ENCODE assay signal across 18 mouse cellular contexts in genomic region chr19:14516420-14516819, GRCm38 (mm10).
"Had no signal": no experiment of that assay in that cellular context is flagged by ENCODE, and none has a peak within 500 bp of the region (broad histone marks: within the 10 kb centered on the region; RNA-seq: fewer than 3 reads in every experiment).

No protein-coding gene starts in this region.

- H3K27me3 ChIP-seq: liver, embryonic 15.5 days; lung, embryonic 15.5 days; neural tube, embryonic 13.5 days; neural tube, embryonic 15.5 days had no signal

- H3K4me2 ChIP-seq: liver, embryonic 15.5 days; lung, embryonic 15.5 days; midbrain, embryonic 12.5 days; neural tube, embryonic 13.5 days; neural tube, embryonic 15.5 days had no signal

- H3K27ac ChIP-seq: liver, embryonic 15.5 days; lung, embryonic 15.5 days; midbrain, embryonic 10.5 days; midbrain, embryonic 12.5 days; neural tube, embryonic 13.5 days; neural tube, embryonic 15.5 days had no signal

- DNase-seq: liver, postnatal 0 days; lung, adult 2 months; lung, postnatal 4 days; midbrain, embryonic 14.5 days; retina, postnatal 1 day; right cerebral cortex, adult 18-20 months; thymus, adult 18-20 months; thymus, postnatal 14 days; thymus, postnatal 36 days had no signal

- H3K4me3 ChIP-seq: liver, embryonic 15.5 days; lung, embryonic 15.5 days; midbrain, embryonic 10.5 days; midbrain, embryonic 12.5 days; myocyte; neural tube, embryonic 13.5 days; neural tube, embryonic 15.5 days had no signal

- H3K9ac ChIP-seq: liver, embryonic 15.5 days; liver, postnatal 0 days; lung, embryonic 15.5 days; midbrain, embryonic 12.5 days; neural tube, embryonic 13.5 days; neural tube, embryonic 15.5 days had no signal

- H3K4me1 ChIP-seq: lung, embryonic 15.5 days had no signal

- ATAC-seq: liver, postnatal 0 days; lung, postnatal 0 days; midbrain, embryonic 16.5 days had no signal

- H3K9me3 ChIP-seq: liver, embryonic 15.5 days; lung, embryonic 15.5 days; midbrain, embryonic 10.5 days; midbrain, embryonic 12.5 days; neural tube, embryonic 13.5 days; neural tube, embryonic 15.5 days had no signal

- H3K36me3 ChIP-seq: neural tube, embryonic 15.5 days had no signal
